Mouse (Mus musculus) urinary bladder, postnatal 4 days (tissue): ENCODE measurements around the gene Rhox4g.
"Not testable (repeated sequence)": the region's sequence is repeated elsewhere in the genome, so short reads cannot be mapped to it uniquely, and the experiment has no call there.

Source experiments
- DNase-seq, 2 experiments: peaks; one replicate each; pipeline ENCODE4 v3.0.0; 2021 to 2022; ENCODE audit warnings: low spot score in 2 of 2

Gene Rhox4g

GRCm38 (mm10) chrX:37651227-37651626 lies at the start of gene Rhox4g:
TSS of gene Rhox4g (minus strand) at chrX:37651327.
- not testable (repeated sequence) for DNase-seq

GRCm38 (mm10) chrX:37692261-37692660 lies 41.1 kb upstream of the Rhox4g start:
- no peak for DNase-seq

GRCm38 (mm10) chrX:37683031-37683715 lies 32.0 kb upstream of the Rhox4g start:
- DNase-seq = no peak

- DNase-seq = not testable (repeated sequence)
Measured at GRCm38 (mm10) chrX:37673177-37673576, 22.1 kb upstream of the Rhox4g start, which contains the start of gene Rhox2h. TSS of gene Rhox2h (minus strand) at chrX:37673277.

GRCm38 (mm10) chrX:37668664-37669063 lies 17.5 kb upstream of the Rhox4g start, which contains the start of gene Rhox3h:
TSS of gene Rhox3h (minus strand) at chrX:37668764.
- not testable (repeated sequence) for DNase-seq

GRCm38 (mm10) chrX:37643370-37643769 lies 7.8 kb downstream of the Rhox4g start, which contains the start of gene Rhox2g:
TSS of gene Rhox2g (minus strand) at chrX:37643470.
- DNase-seq = not testable (repeated sequence)

GRCm38 (mm10) chrX:37628512-37628911 lies 22.6 kb downstream of the Rhox4g start, which contains the start of gene Rhox3g:
TSS of gene Rhox3g (minus strand) at chrX:37628612.
- not testable (repeated sequence) for DNase-seq

GRCm38 (mm10) chrX:37607604-37608003 lies 43.5 kb downstream of the Rhox4g start, which contains the start of gene Rhox4f:
TSS of gene Rhox4f (minus strand) at chrX:37607704.
- not testable (repeated sequence) for DNase-seq
